Mouse (Mus musculus) natural killer cell, adult 2 months (primary cell): ENCODE measurements around the gene Xab2.

Source experiments
- DNase-seq, 2 experiments: peaks; one replicate each; pipeline ENCODE4 v3.0.0; 2022; ENCODE audit warnings: low spot score in 2 of 2

Gene Xab2

GRCm38 (mm10) chr8:3621199-3621970 is at the start of gene Xab2, which contains the start of gene Pet100:
Gene Xab2 (minus strand): TSS chr8:3621316.
Gene Pet100 (plus strand): TSS chr8:3621548.
- DNase-seq: peak; percentile 99

DNA sequence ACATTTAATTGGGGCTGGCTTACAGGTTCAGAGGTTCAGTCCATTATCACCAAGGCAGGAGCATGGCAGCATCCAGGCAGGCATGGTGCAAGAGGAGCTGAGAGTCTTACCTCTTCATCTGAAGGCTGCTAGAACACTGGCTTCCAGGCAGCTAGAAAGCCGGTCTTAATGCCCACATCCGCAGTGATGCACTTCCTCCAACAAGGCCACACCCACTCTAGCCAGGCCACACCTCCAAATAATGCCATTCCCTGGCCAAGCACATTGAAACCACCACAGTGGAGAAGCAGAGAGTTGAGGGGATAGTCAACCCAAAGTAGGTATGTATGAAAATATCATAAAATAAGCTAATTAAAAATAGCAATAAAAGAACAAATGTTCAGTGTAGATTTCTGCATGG is 49.3 kb upstream of the Xab2 start:
- DNase-seq: peak; percentile 50 to 51

DNA sequence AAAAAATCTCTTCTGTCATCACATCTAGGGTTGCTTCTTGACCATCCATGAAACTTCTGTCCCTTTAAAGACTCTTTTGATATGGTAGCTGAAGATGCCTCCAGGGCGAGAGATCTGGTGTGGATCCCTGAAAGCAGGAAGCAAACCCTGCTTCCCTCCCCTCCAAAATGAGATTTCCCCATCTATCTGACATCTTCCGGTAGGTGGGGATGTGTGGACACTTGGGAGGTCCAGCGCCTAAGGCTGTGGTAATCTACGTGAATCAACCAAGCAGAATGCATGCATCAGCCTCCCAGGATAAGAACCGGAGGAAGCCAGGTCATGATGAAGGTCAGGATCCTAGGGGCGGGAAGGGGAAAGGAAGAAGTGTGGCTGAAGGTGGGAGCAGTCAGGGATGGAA is 44.4 kb upstream of the Xab2 start, which contains the start of gene Mcemp1:
Gene Mcemp1, plus strand, starts transcription at position 248 of the 400 bp plus-strand sequence.
- no peak for DNase-seq

- DNase-seq: no peak
Measured at GRCm38 (mm10) chr8:3664405-3664804, 43.3 kb upstream of the Xab2 start.

DNA sequence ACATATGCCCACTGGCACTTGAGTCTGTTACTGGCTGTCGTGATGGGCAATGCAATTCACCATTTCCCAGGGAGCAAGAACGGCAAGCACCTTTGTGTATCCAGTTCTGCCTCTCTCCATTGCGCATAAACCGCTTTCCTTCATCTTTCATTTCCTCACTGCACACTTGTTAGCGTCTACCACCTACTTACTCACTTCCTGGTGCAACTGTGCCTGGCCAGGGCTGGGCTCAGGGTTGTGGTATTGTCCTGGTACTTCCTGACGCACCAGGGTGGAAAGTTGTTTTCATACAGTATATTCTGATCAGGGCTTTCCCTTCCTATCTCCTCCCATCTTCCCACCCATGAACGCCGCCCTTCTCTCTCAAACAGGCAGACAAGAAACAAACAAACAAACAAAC is 39.8 kb upstream of the Xab2 start:
- no peak for DNase-seq

GRCm38 (mm10) chr8:3656725-3657381 is 35.7 kb upstream of the Xab2 start:
- no peak for DNase-seq

DNA sequence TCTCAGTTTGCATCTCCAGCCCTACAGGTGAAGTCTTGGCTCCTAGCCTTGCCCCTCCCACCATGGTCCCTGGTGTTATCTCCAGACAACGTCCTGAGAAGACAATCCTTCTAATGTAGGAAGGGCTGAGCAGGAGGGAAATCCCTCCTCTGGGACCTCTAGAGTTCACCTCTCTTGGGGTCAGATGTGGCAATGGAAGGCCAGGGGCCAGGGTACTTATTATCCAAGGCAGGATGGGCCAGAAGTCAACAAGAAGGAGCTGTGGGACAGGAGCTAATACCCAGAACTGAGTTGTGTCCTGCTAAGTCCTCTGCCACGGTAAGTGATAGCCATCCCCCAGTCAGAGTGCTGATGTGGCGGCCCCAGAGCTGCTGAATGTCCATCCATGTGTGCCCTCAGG is 34.4 kb upstream of the Xab2 start, which contains the start of gene Retn:
Gene Retn, plus strand, starts transcription at position 245 of the 400 bp plus-strand sequence.
- no peak for DNase-seq

- DNase-seq: no peak
Measured at GRCm38 (mm10) chr8:3654726-3655508, 33.8 kb upstream of the Xab2 start.

GRCm38 (mm10) chr8:3652845-3653244 is 31.7 kb upstream of the Xab2 start:
- DNase-seq: no peak

- no peak for DNase-seq
Measured at GRCm38 (mm10) chr8:3648990-3649389, 27.9 kb upstream of the Xab2 start.

DNA sequence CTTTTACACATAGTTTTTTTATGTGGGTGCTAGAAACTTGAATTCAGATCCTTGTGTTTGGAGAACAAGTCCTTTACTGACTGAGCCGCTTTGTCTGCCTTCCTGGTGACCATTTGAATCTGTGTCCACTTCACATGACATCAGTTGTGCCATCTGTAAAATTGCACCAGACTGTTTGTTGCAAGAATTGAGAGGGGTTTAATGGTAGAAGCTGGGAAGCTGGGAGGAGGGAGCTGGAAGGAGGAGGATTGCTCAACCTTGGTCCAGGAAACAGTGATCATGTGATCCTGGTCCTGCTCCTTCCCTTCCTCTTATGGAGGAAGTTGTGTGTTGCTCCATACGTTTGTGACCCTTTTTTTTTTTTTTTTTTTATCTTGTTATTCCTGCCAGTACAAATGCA is 27.2 kb upstream of the Xab2 start:
- DNase-seq: no peak

- no peak for DNase-seq
Measured at GRCm38 (mm10) chr8:3647561-3647960, 26.4 kb upstream of the Xab2 start.

DNA sequence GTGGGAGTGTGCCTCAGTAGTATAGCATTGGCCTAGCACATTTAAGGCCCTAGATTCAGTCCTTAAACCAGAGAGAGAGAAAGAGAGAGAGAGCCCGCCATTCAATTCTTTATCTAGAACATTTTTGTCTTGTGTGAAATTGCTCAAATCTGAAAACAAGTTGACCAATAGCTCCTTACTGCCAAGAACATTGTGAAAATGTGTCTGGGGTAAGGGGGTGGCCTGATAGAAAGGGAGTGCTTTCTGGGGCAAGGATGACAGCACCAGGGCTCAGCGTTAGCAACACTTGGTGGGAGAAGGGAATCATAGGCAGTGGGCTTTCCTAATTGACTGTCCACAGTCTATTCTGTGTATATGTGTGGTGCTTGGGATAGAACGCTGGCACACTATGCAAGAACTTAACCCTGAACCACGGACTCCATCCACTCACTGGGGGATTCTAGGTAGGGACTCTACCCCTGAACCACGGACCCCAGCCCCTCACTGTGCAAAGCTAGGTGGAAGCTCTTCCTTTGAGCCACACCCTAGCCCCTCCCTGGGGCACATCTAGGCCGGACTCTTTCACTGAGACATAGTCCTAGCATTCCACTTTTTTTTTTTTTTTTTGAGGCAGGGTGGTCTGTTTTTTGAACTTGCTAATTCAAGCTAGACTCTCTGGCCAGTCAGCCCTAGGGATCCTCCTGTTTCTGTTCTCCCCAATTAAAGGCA is 25.9 kb upstream of the Xab2 start:
- DNase-seq: no peak

DNA sequence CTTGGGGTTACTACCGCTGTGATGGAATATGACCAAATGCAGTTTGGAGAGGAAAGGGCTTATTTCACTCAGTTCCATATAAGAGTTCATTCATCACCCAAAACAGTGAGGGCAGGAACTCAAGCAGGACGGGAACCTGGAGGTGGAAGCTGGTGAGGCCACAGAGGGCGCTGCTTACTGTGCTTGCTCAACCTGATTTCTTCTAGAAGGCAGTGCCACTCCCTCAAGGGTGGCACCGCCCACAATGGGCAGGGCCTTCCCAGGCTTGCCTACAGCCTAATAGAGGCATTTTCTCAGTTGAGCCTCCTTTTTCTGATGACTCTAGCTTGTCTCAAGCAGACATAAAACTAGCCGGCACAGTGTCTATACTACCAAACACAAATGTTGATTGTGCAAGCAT is 24.7 kb upstream of the Xab2 start:
- DNase-seq: peak; percentile 25 to 60

DNA sequence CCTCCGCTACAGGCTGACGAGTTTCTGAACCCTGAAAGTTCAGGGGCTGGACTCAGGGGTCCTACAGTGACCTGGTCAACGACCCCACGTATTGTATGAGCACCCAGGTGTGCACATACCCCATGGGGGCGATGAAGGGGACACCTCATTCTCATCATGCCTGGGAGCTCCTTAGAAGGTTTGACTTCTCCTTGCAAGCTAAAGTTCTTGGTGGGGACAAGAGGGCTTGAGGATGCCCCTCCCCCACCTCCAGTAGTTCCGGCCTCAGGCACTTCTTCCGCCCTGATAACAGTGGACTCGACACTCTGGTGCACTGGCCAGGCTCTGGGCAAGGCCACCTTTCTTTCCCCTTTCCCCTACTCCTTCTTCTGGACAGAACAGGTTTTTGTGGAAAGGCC is 10.4 kb upstream of the Xab2 start:
- peak in 1 of 2 experiments; percentile 10 for DNase-seq

- DNase-seq: peak; percentile 73 to 86
Measured at GRCm38 (mm10) chr8:3630647-3631477, 9.7 kb upstream of the Xab2 start, which contains the start of gene Stxbp2. Gene Stxbp2 (plus strand): TSS chr8:3630955.

GRCm38 (mm10) chr8:3628014-3628413 is 6.9 kb upstream of the Xab2 start:
- DNase-seq: peak; percentile 26 to 62

GRCm38 (mm10) chr8:3626971-3627370 is 5.9 kb upstream of the Xab2 start:
- DNase-seq: no peak

- no peak for DNase-seq
Measured at GRCm38 (mm10) chr8:3625445-3625844, 4.3 kb upstream of the Xab2 start, which contains the start of gene Pcp2. Gene Pcp2 (minus strand): TSS chr8:3625545.

DNA sequence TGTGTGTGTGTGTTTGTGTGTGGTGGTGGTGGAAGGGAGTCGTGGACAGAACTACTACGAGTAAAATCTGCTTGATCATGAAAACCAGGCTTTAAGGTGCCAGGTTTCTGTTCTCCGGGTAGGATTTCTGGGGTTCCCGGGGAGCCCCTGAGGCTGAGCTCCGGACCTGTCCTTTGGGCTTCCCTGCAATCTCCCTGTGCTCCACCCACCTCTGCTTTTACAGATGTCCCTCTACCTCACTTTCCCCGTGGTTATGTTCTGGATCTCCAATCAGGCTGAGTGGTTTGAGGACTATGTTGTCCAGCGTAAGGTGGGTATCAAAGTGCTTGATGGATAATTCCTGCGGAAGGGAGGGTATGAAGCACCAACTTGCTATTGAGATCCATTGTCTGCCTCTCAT is 1.0 kb upstream of the Xab2 start:
- no peak for DNase-seq

DNA sequence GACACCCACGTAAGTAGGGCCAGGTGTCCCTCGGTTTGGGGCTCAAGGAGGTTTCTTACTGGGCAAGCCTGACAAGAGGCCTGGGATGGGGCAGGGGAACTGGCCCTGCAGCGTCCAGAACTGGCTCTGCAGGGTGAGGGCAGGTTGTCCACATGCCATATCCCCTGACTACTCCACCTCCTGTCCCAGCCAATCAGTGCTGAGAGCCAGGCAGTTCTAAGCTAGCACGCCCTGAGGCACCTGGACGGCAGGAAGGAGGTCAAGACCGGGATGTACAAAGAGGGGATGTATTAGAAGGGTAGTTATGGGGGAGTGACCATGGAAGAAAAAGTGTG is 11.3 kb downstream of the Xab2 start:
- DNase-seq: no peak
